8 mouse cellular contexts compared by ENCODE assay signal in genomic region chr16:16982636-16983035, GRCm38 (mm10). TPM values are rescaled to one million over a fixed set of nuclear protein-coding genes. Genes with fewer than 3 reads are reported as not detected.
DNase-seq lines count a peak whose midpoint lies in the region; ATAC-seq and TF ChIP-seq lines count a peak whose summit lies in the region.

No protein-coding gene starts in this region.

- no peak for TF ChIP-seq EP300 in MEL (IDR thresholded peaks at IDR 0.05; ENCODE audit: low read depth in 1 of 2, low read length in 2 of 2)

- no peak for DNase-seq in heart, postnatal 36 days
- DNase-seq in MEL (ENCODE audit: low read depth, low spot score): no peak
- no peak for DNase-seq in embryo, embryonic 9.5 days (ENCODE audit: extremely low spot score)
- DNase-seq in adrenal gland, adult 18-20 months (ENCODE audit: low spot score in 2 of 2): no peak

- no peaks in the 10 kb centered on the region for H3K9me3 ChIP-seq in heart, embryonic 14.5 days (ENCODE audit: control insufficient read depth, low read length)
- H3K9me3 ChIP-seq in MEL (replicated peaks; ENCODE audit: insufficient read depth, low read length): no peaks in the 10 kb centered on the region
- no peaks in the 10 kb centered on the region for H3K9me3 ChIP-seq in hindbrain, embryonic 12.5 days (replicated peaks)
- H3K9me3 ChIP-seq in midbrain, embryonic 13.5 days: no peaks in the 10 kb centered on the region

- peaks cover 10% of the 10 kb centered on the region; the same call in 1 of the 2 replicates for H3K36me3 ChIP-seq in heart, embryonic 14.5 days (ENCODE audit: control insufficient read depth, insufficient read depth, low read length)
- H3K36me3 ChIP-seq in MEL (ENCODE audit: control insufficient read depth in 1 of 2, insufficient read depth in 2 of 2, low read length in 2 of 2): peaks cover 15 to 25% of the 10 kb centered on the region in 2 experiments
- H3K36me3 ChIP-seq in hindbrain, embryonic 12.5 days: peaks cover 6% of the 10 kb centered on the region; the same call in 1 of the 2 replicates
- H3K36me3 ChIP-seq in midbrain, embryonic 13.5 days: 0 out of 2 replicates have a peak, but pooled peaks cover 4% of the 10 kb centered on the region

- peak overlapping the region; percentile 97 for H3K9ac ChIP-seq in heart, embryonic 14.5 days (ENCODE audit: low read length)
- H3K9ac ChIP-seq in MEL (ENCODE audit: control insufficient read depth, low read depth, low read length, poor library complexity, severe bottlenecking): peak overlapping the region; percentile 75
- H3K9ac ChIP-seq in hindbrain, embryonic 12.5 days: peak overlapping the region; percentile 96
- H3K9ac ChIP-seq in midbrain, embryonic 13.5 days (replicated peaks): peak overlapping the region; percentile 97

- intact Hi-C loops in heart, postnatal 36 days (cut with DNase I): loop anchor here (5.0 kb wide), 2 partner anchors 85 to 130 kb away; partner anchors contain the start of genes Ppil2 and Ppm1f

- peak; percentile 12; the same call in 1 of the 2 replicates for ATAC-seq in heart, embryonic 14.5 days (ENCODE audit: insufficient number of reproducible peaks, insufficient read depth, low FRiP score, low read depth)
- ATAC-seq in hindbrain, embryonic 12.5 days (ENCODE audit: low FRiP score): peak; percentile 70
- peak; percentile 70 for ATAC-seq in midbrain, embryonic 13.5 days
- no peak for ATAC-seq in granulocyte monocyte progenitor cell, adult 5-6 weeks (replicated peaks; ENCODE audit: poor library complexity, severe bottlenecking)

- H3K79me2 ChIP-seq in MEL (ENCODE audit: control insufficient read depth, insufficient read depth, low read length, poor library complexity): peaks cover 38% of the 10 kb centered on the region

- no peak for TF ChIP-seq CTCF in MEL (IDR thresholded peaks at IDR 0.05 in 2 of 3, conservative IDR thresholded peaks at IDR 0.05 in 1 of 3; ENCODE audit: control insufficient read depth in 1 of 3, insufficient read depth in 1 of 3, low read depth in 2 of 3, low read length in 3 of 3, poor library complexity in 1 of 3, severe bottlenecking in 1 of 3)

- 32% methylated on average over 2 of the region's 2 CpGs for WGBS in heart, embryonic 14.5 days
- 55% methylated on average over 1 of the region's 2 CpGs for WGBS in hindbrain, embryonic 12.5 days
- WGBS in midbrain, embryonic 13.5 days: 50% methylated on average over 1 of the region's 2 CpGs

- H3K27me3 ChIP-seq in heart, embryonic 14.5 days (ENCODE audit: control insufficient read depth, insufficient read depth, low read length): no peaks in the 10 kb centered on the region
- no peaks in the 10 kb centered on the region for H3K27me3 ChIP-seq in MEL (ENCODE audit: control insufficient read depth in 1 of 2, insufficient read depth in 2 of 2, low read length in 2 of 2)
- H3K27me3 ChIP-seq in hindbrain, embryonic 12.5 days: no peaks in the 10 kb centered on the region
- H3K27me3 ChIP-seq in midbrain, embryonic 13.5 days: no peaks in the 10 kb centered on the region

- H3K4me2 ChIP-seq in heart, embryonic 14.5 days (ENCODE audit: low read length): peak overlapping the region; percentile 75
- peak overlapping the region; percentile 70 for H3K4me2 ChIP-seq in hindbrain, embryonic 12.5 days (replicated peaks)
- peak overlapping the region; percentile 63 for H3K4me2 ChIP-seq in midbrain, embryonic 13.5 days (replicated peaks)

- peak overlapping the region; percentile 93 to 98 for H3K4me3 ChIP-seq in heart, embryonic 14.5 days (ENCODE audit: control insufficient read depth in 1 of 2, insufficient read depth in 1 of 2, low read depth in 1 of 2, low read length in 2 of 2)
- H3K4me3 ChIP-seq in MEL (ENCODE audit: control insufficient read depth in 1 of 2, insufficient read depth in 1 of 2, low read depth in 2 of 2, low read length in 2 of 2): peak overlapping the region; percentile 59 to 75
- H3K4me3 ChIP-seq in hindbrain, embryonic 12.5 days: peak overlapping the region; percentile 97
- H3K4me3 ChIP-seq in midbrain, embryonic 13.5 days (replicated peaks): peak overlapping the region; percentile 99

- peaks cover 0 to 20% of the 10 kb centered on the region in 2 experiments; a peak in 3 of 4 replicates for H3K4me1 ChIP-seq in heart, embryonic 14.5 days (ENCODE audit: control insufficient read depth in 2 of 2, insufficient read depth in 2 of 2, low read length in 2 of 2)
- H3K4me1 ChIP-seq in MEL (ENCODE audit: control insufficient read depth in 1 of 2, insufficient read depth in 2 of 2, low read length in 2 of 2): peaks cover 11 to 16% of the 10 kb centered on the region in 2 experiments
- peaks cover 20% of the 10 kb centered on the region for H3K4me1 ChIP-seq in hindbrain, embryonic 12.5 days
- peaks cover 29% of the 10 kb centered on the region for H3K4me1 ChIP-seq in midbrain, embryonic 13.5 days (replicated peaks)

- no peak for TF ChIP-seq RAD21 in MEL (IDR thresholded peaks at IDR 0.05; ENCODE audit: low read depth, low read length)

- H3K27ac ChIP-seq in heart, embryonic 14.5 days (replicated peaks in 1 of 2; ENCODE audit: control insufficient read depth in 1 of 2, insufficient read depth in 1 of 2, low read depth in 2 of 2, low read length in 2 of 2): peak overlapping the region; percentile 44 to 94; a peak in 2 of 4 replicates
- peak overlapping the region; percentile 36 for H3K27ac ChIP-seq in MEL (ENCODE audit: control insufficient read depth, low read depth, low read length)
- H3K27ac ChIP-seq in hindbrain, embryonic 12.5 days: peak overlapping the region; percentile 97; the same call in 1 of the 2 replicates
- H3K27ac ChIP-seq in midbrain, embryonic 13.5 days: peak overlapping the region; percentile 73; the same call in 1 of the 2 replicates

- TF ChIP-seq POLR2A in MEL (IDR thresholded peaks at IDR 0.05; ENCODE audit: control insufficient read depth in 1 of 2, insufficient read depth in 1 of 2, low read depth in 1 of 2, low read length in 2 of 2, poor library complexity in 1 of 2): no peak

TF ChIP-seq in MEL, 35 proteins besides CTCF, POLR2A, EP300 and RAD21:
- TF ChIP-seq NELFE (IDR thresholded peaks at IDR 0.05; ENCODE audit: low read depth, low read length) (no peak), USF1 (IDR thresholded peaks at IDR 0.05; ENCODE audit: low read depth, low read length) (no peak), HCFC1 (IDR thresholded peaks at IDR 0.05; ENCODE audit: low read depth, low read length) (no peak), JUND (IDR thresholded peaks at IDR 0.05; ENCODE audit: low read depth, low read length) (no peak), KAT2A (conservative IDR thresholded peaks at IDR 0.05; ENCODE audit: low read depth, low read length) (no peak), CHD1 (IDR thresholded peaks at IDR 0.05; ENCODE audit: low read depth, low read length) (no peak), UBTF (IDR thresholded peaks at IDR 0.05; ENCODE audit: borderline replicate concordance, insufficient read depth, low read depth, low read length) (no peak)

RNA-seq across cellular contexts. Expression of gene Mapk1, which starts 0.5 kb away (rescaled TPM):
- 154 and 162 TPM in 2 replicates for polyA plus RNA-seq in heart, embryonic 14.5 days (2014; fragmentation: Nextera tagmentation; extraction: Ambion mirVana)
- 100 to 1,000 TPM; 109 to 110 TPM for total RNA-seq in heart, postnatal 36 days (2021)
- total RNA-seq in MEL (2012; rRNA removed): 125 and 131 TPM in 2 replicates
- polyA plus RNA-seq in MEL (2012; ENCODE audit: insufficient read depth in 1 of 2, insufficient read length in 2 of 2, low read depth in 1 of 2, low replicate concordance in 2 of 2, missing spikeins in 1 of 2): 100 to 1,000 TPM; 144 to 225 TPM
- 162 and 163 TPM in 2 replicates for polyA plus RNA-seq in hindbrain, embryonic 12.5 days (2016; fragmentation: Nextera tagmentation; extraction: Ambion mirVana)
- polyA plus RNA-seq in midbrain, embryonic 13.5 days (2015; fragmentation: Nextera tagmentation; extraction: Ambion mirVana): 160 and 173 TPM in 2 replicates
- total RNA-seq in adrenal gland, adult 18-20 months (2021): 100 to 1,000 TPM; 157 to 186 TPM
- 119 and 120 TPM in 2 replicates for total RNA-seq in granulocyte monocyte progenitor cell, adult 5-6 weeks (2014; fragmentation: Nextera tagmentation)
- 129 and 130 TPM in 2 replicates for total RNA-seq in granulocyte monocyte progenitor cell, adult 5-6 weeks (2017)

Comparison
In these comparisons a context has a peak if more than half of its experiments do, and no peak if none do; other contexts are left out.
1. H3K27ac ChIP-seq: peak in every context shown above with its lines; median percentile 97 in hindbrain, embryonic 12.5 days; 73 in midbrain, embryonic 13.5 days; 69 in heart, embryonic 14.5 days; 36 in MEL.